In genomic region chr1:192443998-192444657, GRCm38 (mm10) we compare ENCODE assay signal across 8 mouse cellular contexts.
A peak's percentile ranks its signal among the peaks of the same experiment; 100 is the strongest.
DNase-seq lines count a peak whose midpoint lies in the region; ATAC-seq and TF ChIP-seq lines count a peak whose summit lies in the region.

No protein-coding gene starts in this region.

- H3K9ac ChIP-seq in intestine, postnatal 0 days (ENCODE audit: low read depth, low read length): no peak overlapping the region
- H3K9ac ChIP-seq in intestine, embryonic 15.5 days: no peak overlapping the region
- no peak overlapping the region for H3K9ac ChIP-seq in embryonic facial prominence, embryonic 12.5 days

- no peaks in the 10 kb centered on the region for H3K27me3 ChIP-seq in intestine, postnatal 0 days (replicated peaks; ENCODE audit: control insufficient read depth, insufficient read depth, low read length)
- no peaks in the 10 kb centered on the region for H3K27me3 ChIP-seq in intestine, embryonic 15.5 days (replicated peaks)
- no peaks in the 10 kb centered on the region for H3K27me3 ChIP-seq in embryonic facial prominence, embryonic 12.5 days

- peak; percentile 68 for TF ChIP-seq CTCF in intestine, postnatal 0 days (IDR thresholded peaks at IDR 0.05; ENCODE audit: low read depth)

- H3K4me3 ChIP-seq in intestine, postnatal 0 days (ENCODE audit: low read depth, low read length): no peak overlapping the region
- H3K4me3 ChIP-seq in intestine, embryonic 15.5 days (replicated peaks): no peak overlapping the region
- H3K4me3 ChIP-seq in embryonic facial prominence, embryonic 12.5 days: no peak overlapping the region

- WGBS in intestine, postnatal 0 days: 80% methylated on average over 20 of the region's 20 CpGs
- 75% methylated on average over 20 of the region's 20 CpGs for WGBS in intestine, embryonic 15.5 days
- 79% methylated on average over 20 of the region's 20 CpGs for WGBS in embryonic facial prominence, embryonic 12.5 days

- no peak overlapping the region for H3K27ac ChIP-seq in intestine, postnatal 0 days (ENCODE audit: low read depth, low read length)
- H3K27ac ChIP-seq in intestine, embryonic 15.5 days: no peak overlapping the region
- H3K27ac ChIP-seq in embryonic facial prominence, embryonic 12.5 days: peak overlapping the region; percentile 70

- peak; percentile 79 for DNase-seq in ZHBTc4 (ENCODE audit: low read depth, low spot score)
- no peak for DNase-seq in urinary bladder, postnatal 10 days (ENCODE audit: low spot score)
- no peak for DNase-seq in heart, postnatal 36 days
- DNase-seq in kidney, adult 11 months: no peak

- no peak overlapping the region for H3K4me2 ChIP-seq in intestine, postnatal 0 days (replicated peaks; ENCODE audit: low read depth)
- H3K4me2 ChIP-seq in intestine, embryonic 15.5 days (replicated peaks): no peak overlapping the region
- no peak overlapping the region for H3K4me2 ChIP-seq in embryonic facial prominence, embryonic 12.5 days (replicated peaks)

- ATAC-seq in intestine, postnatal 0 days: no peak
- ATAC-seq in intestine, embryonic 15.5 days: no peak
- no peak for ATAC-seq in embryonic facial prominence, embryonic 12.5 days (ENCODE audit: insufficient number of reproducible peaks, insufficient read depth, low FRiP score, low TSS enrichment)
- peak; percentile 63; the same call in 1 of the 2 replicates for ATAC-seq in megakaryocyte progenitor cell, adult 5-6 weeks (replicated peaks; ENCODE audit: poor library complexity)

- intact Hi-C loops in heart, postnatal 36 days (cut with DNase I): no loop called here

- no peaks in the 10 kb centered on the region for H3K36me3 ChIP-seq in intestine, postnatal 0 days (ENCODE audit: control insufficient read depth, insufficient read depth)
- H3K36me3 ChIP-seq in intestine, embryonic 15.5 days: no peaks in the 10 kb centered on the region
- H3K36me3 ChIP-seq in embryonic facial prominence, embryonic 12.5 days: no peaks in the 10 kb centered on the region

- H3K9me3 ChIP-seq in intestine, postnatal 0 days (ENCODE audit: control insufficient read depth): no peaks in the 10 kb centered on the region
- H3K9me3 ChIP-seq in intestine, embryonic 15.5 days: no peaks in the 10 kb centered on the region
- H3K9me3 ChIP-seq in embryonic facial prominence, embryonic 12.5 days: no peaks in the 10 kb centered on the region

- H3K4me1 ChIP-seq in intestine, postnatal 0 days (replicated peaks; ENCODE audit: control insufficient read depth, insufficient read depth, low read length): no peaks in the 10 kb centered on the region
- H3K4me1 ChIP-seq in intestine, embryonic 15.5 days (replicated peaks): no peaks in the 10 kb centered on the region
- peaks cover 6% of the 10 kb centered on the region; the same call in 1 of the 2 replicates for H3K4me1 ChIP-seq in embryonic facial prominence, embryonic 12.5 days
